In the genomic region with DNA sequence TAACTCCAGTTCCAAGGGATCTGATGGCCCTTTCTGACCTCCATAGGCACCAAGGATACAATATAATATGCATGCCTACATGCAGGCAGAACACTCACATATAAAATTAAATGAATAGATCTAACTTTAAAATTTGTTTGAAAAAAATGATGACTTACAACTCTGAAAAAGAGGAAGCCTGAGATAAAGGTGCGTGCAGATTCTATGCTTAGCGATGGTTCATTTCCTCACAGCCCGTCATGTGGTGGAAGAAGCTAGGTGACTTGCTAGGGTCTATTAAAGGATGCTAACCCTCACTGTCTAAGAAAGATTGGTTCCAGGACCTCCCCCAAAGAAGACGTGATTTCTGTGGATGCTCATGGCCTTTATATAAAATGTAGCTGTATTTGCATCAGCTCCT, we compare ENCODE assay signal across 1 mouse cellular context.
TF ChIP-seq lines count a peak whose summit lies in the region.

No protein-coding gene starts in this region.

TF ChIP-seq in MEL, 35 proteins besides CTCF, POLR2A, EP300 and RAD21 (continued from another document):
- no peak for TF ChIP-seq RCOR1 (IDR thresholded peaks at IDR 0.05; ENCODE audit: low read depth, low read length)
